ENCODE assay signal across 10 mouse cellular contexts in genomic region chr5:138778731-138779463, GRCm38 (mm10). TPM values are rescaled to one million over a fixed set of nuclear protein-coding genes. Genes with fewer than 3 reads are reported as not detected.
A peak's percentile ranks its signal among the peaks of the same experiment; 100 is the strongest.
DNase-seq lines count a peak whose midpoint lies in the region; ATAC-seq and TF ChIP-seq lines count a peak whose summit lies in the region.
"Had no signal": no experiment of that assay in that cellular context is flagged by ENCODE, and none has a peak within 500 bp of the region (broad histone marks: within the 10 kb centered on the region; RNA-seq: fewer than 3 reads in every experiment).

No protein-coding gene starts in this region.

- in situ Hi-C loops in Patski (cut with MboI; ENCODE audit: low pct_unique_long_range_greater_than_20kb), result no loop called here

- H3K27me3 ChIP-seq in Patski, result no peaks in the 10 kb centered on the region

- ATAC-seq in Patski, result peak; percentile 16
- ATAC-seq in CD4-positive, CD25-positive, alpha-beta regulatory T cell, adult 4 months, result no peak

- DNase-seq in Patski (ENCODE audit: low read depth, low spot score) (peak; percentile 79), adipocyte (ENCODE audit: low spot score) (no peak)
- peak; percentile 61 for DNase-seq in embryo, embryonic 11 days
- peak; percentile 57 for DNase-seq in kidney, adult 11 months
- DNase-seq in left cerebral cortex, postnatal 10 days (ENCODE audit: extremely low spot score in 1 of 2, low spot score in 2 of 2), result peak; percentile 27 to 70
- peak; percentile 93 for DNase-seq in retina, postnatal 1 day
- no peak for DNase-seq in natural killer cell, adult 2 months (ENCODE audit: low spot score in 2 of 2)

- no peak for TF ChIP-seq CTCF in Patski (IDR thresholded peaks at IDR 0.05)

- CTCF ChIA-PET in Patski (lab: Charles Lee), result interaction anchor here (1.5 kb wide), 1 partner anchor 12 kb away, joined by 3 read pairs; no protein-coding TSS in a partner anchor

- intact Hi-C loops in left cerebral cortex, postnatal 10 days (cut with DNase I), result no loop called here

- POLR2A ChIA-PET in Patski (lab: Charles Lee), result interaction anchor here (0.6 to 1.3 kb wide), 4 partner anchors 10 to 91 kb away, joined by 3 to 6 read pairs (median 4); no protein-coding TSS in a partner anchor

RNA-seq across cellular contexts. Expression of gene Fam20c, which starts 24.6 kb away (rescaled TPM):
- polyA plus RNA-seq in Patski (2021), result 188 TPM
- total RNA-seq in left cerebral cortex, postnatal 10 days (2021), result 10 to 100 TPM; 49.0 to 49.2 TPM
- not detected for polyA plus RNA-seq in CD4-positive, CD25-positive, alpha-beta regulatory T cell, adult 4 months (2017; shearing (Covaris generic))

RNA-seq across cellular contexts. Expression of gene Gm5294, which starts 41.0 kb away (rescaled TPM):
- polyA plus RNA-seq in Patski (2021), result not detected
- total RNA-seq in left cerebral cortex, postnatal 10 days (2021), result not detected
- not detected for polyA plus RNA-seq in CD4-positive, CD25-positive, alpha-beta regulatory T cell, adult 4 months (2017; shearing (Covaris generic))
- total RNA-seq: liver, adult 2 months had no signal
- polyA plus RNA-seq: liver, adult 2 months; stomach, embryonic 14.5 days had no signal

Comparison
In these comparisons a context has a peak if more than half of its experiments do, and no peak if none do; other contexts are left out.
1. DNase-seq: peak in Patski (single experiment), embryo, embryonic 11 days (single experiment), kidney, adult 11 months (single experiment), left cerebral cortex, postnatal 10 days (2 of 2) and retina, postnatal 1 day (single experiment); none in natural killer cell, adult 2 months (0 of 2) and adipocyte (single experiment).
2. RNA of gene Fam20c, which starts 24.6 kb away (polyA plus RNA-seq): 188 TPM in Patski (single experiment); not detected in CD4-positive, CD25-positive, alpha-beta regulatory T cell, adult 4 months; every median in the first group is over 100 times any median in the second.